Mouse (Mus musculus): ENCODE measurements around the gene Adcy2.

- no peak for TF ChIP-seq CTCF (IDR thresholded peaks at IDR 0.05; ENCODE audit: borderline replicate concordance, insufficient read depth, low read length)
- peak; percentile 86 for TF ChIP-seq POLR2A (IDR thresholded peaks at IDR 0.05; ENCODE audit: low read depth, low read length)
Observed at GRCm38 (mm10) chr13:68581747-68582516, 417.4 kb downstream of the Adcy2 start, which contains the start of the genes Mtrr and Fastkd3.
